ENCODE assay signal across 20 mouse cellular contexts in genomic region chr10:95152503-95152989, GRCm38 (mm10).
DNase-seq lines count a peak whose midpoint lies in the region; ATAC-seq and TF ChIP-seq lines count a peak whose summit lies in the region.
"Had no signal": no experiment of that assay in that cellular context is flagged by ENCODE, and none has a peak within 500 bp of the region (broad histone marks: within the 10 kb centered on the region; RNA-seq: fewer than 3 reads in every experiment).

No protein-coding gene starts in this region.

- no peak overlapping the region for H3K4me2 ChIP-seq in kidney, embryonic 14.5 days (replicated peaks; ENCODE audit: low read depth, low read length)
- H3K4me2 ChIP-seq: embryonic facial prominence, embryonic 15.5 days; hindbrain, embryonic 14.5 days; liver, embryonic 13.5 days had no signal

- no peak overlapping the region for H3K27ac ChIP-seq in kidney, embryonic 14.5 days (ENCODE audit: low read depth, low read length)
- no peak overlapping the region for H3K27ac ChIP-seq in kidney, adult 2 months (ENCODE audit: insufficient read depth, low read depth, low read length)
- H3K27ac ChIP-seq: embryonic facial prominence, embryonic 15.5 days; hindbrain, embryonic 14.5 days; liver, embryonic 13.5 days; midbrain, embryonic 10.5 days had no signal

- DNase-seq in kidney, adult 18-20 months = peak; percentile 35
- DNase-seq in B cell, adult 2 months = peak; percentile 31 to 38
- DNase-seq in kidney, adult 2 months = peak; percentile 75
- peak; percentile 39 to 43 for DNase-seq in kidney, postnatal 36 days
- DNase-seq in frontal cortex, postnatal 10 days (ENCODE audit: low spot score in 2 of 2) = no peak
- DNase-seq in cerebellum, postnatal 25 days = no peak
- no peak for DNase-seq in retina, postnatal 1 day
- DNase-seq: adrenal gland, postnatal 14 days; cerebellum, adult 18-20 months; cerebellum, postnatal 36 days; heart, adult 18-20 months; heart, postnatal 36 days; liver, embryonic 13.5 days; thymus, postnatal 4 days had no signal

- H3K4me3 ChIP-seq in kidney, embryonic 14.5 days (ENCODE audit: low read length) = no peak overlapping the region
- H3K4me3 ChIP-seq in kidney, adult 2 months (ENCODE audit: insufficient read depth, low read depth, low read length) = no peak overlapping the region
- H3K4me3 ChIP-seq: embryonic facial prominence, embryonic 15.5 days; liver, embryonic 13.5 days; midbrain, embryonic 10.5 days had no signal

- whole genome bisulfite sequencing in kidney, embryonic 14.5 days = 49% methylated on average over 9 of the region's 9 CpGs
- 28% methylated on average over 9 of the region's 9 CpGs for WGBS in kidney, adult 2 months

- no peak for ATAC-seq in kidney, embryonic 14.5 days (ENCODE audit: low FRiP score, low TSS enrichment)
- ATAC-seq: forebrain, embryonic 16.5 days had no signal

- H3K9me3 ChIP-seq in kidney, embryonic 14.5 days (ENCODE audit: control insufficient read depth, low read length) = no peaks in the 10 kb centered on the region
- H3K9me3 ChIP-seq: embryonic facial prominence, embryonic 15.5 days; liver, embryonic 13.5 days; midbrain, embryonic 10.5 days had no signal

- no peaks in the 10 kb centered on the region for H3K27me3 ChIP-seq in kidney, embryonic 14.5 days (ENCODE audit: control insufficient read depth, insufficient read depth, low read length)
- no peaks in the 10 kb centered on the region for H3K27me3 ChIP-seq in kidney, adult 2 months (replicated peaks; ENCODE audit: control insufficient read depth, insufficient read depth, low read length)
- H3K27me3 ChIP-seq: CH12.LX; embryonic facial prominence, embryonic 15.5 days; liver, embryonic 13.5 days had no signal

- no peak for TF ChIP-seq CTCF in kidney, adult 2 months (conservative IDR thresholded peaks at IDR 0.05; ENCODE audit: insufficient read depth, insufficient read length, low read depth, low read length)

- no peaks in the 10 kb centered on the region for H3K36me3 ChIP-seq in kidney, embryonic 14.5 days (ENCODE audit: control insufficient read depth, insufficient read depth, low read length)
- H3K36me3 ChIP-seq in kidney, adult 2 months (ENCODE audit: control insufficient read depth, insufficient read depth, low read length) = no peaks in the 10 kb centered on the region
- H3K36me3 ChIP-seq: embryonic facial prominence, embryonic 15.5 days; liver, embryonic 13.5 days; midbrain, embryonic 10.5 days had no signal

- H3K4me1 ChIP-seq in kidney, embryonic 14.5 days (ENCODE audit: control insufficient read depth, insufficient read depth, low read length) = no peaks in the 10 kb centered on the region
- peaks cover 7% of the 10 kb centered on the region; the same call in 1 of the 2 replicates for H3K4me1 ChIP-seq in kidney, adult 2 months (ENCODE audit: control insufficient read depth, insufficient read depth, low read length)
- H3K4me1 ChIP-seq: embryonic facial prominence, embryonic 15.5 days; liver, embryonic 13.5 days; midbrain, embryonic 10.5 days had no signal

- no peak overlapping the region for H3K9ac ChIP-seq in kidney, embryonic 14.5 days (ENCODE audit: low read depth, low read length)
- H3K9ac ChIP-seq: embryonic facial prominence, embryonic 15.5 days; hindbrain, embryonic 14.5 days; liver, embryonic 13.5 days had no signal

- no peak for TF ChIP-seq POLR2A in kidney, adult 2 months (IDR thresholded peaks at IDR 0.05; ENCODE audit: low read depth, low read length)

Comparison
In these comparisons a context has a peak if more than half of its experiments do, and no peak if none do; other contexts are left out.
1. DNase-seq: peak in kidney, adult 18-20 months (single experiment), B cell, adult 2 months (2 of 2), kidney, adult 2 months (single experiment) and kidney, postnatal 36 days (2 of 2); none in frontal cortex, postnatal 10 days (0 of 2), cerebellum, postnatal 25 days (0 of 2) and retina, postnatal 1 day (single experiment).